Comparison of ENCODE assay signal across 25 mouse cellular contexts in genomic region chr12:104345707-104346106, GRCm38 (mm10). TPM values are rescaled to one million over a fixed set of nuclear protein-coding genes. Genes with fewer than 3 reads are reported as not detected.
"Had no signal": no experiment of that assay in that cellular context is flagged by ENCODE, and none has a peak within 500 bp of the region (broad histone marks: within the 10 kb centered on the region; RNA-seq: fewer than 3 reads in every experiment).

No protein-coding gene starts in this region.

- H3K4me2 ChIP-seq: lung, embryonic 15.5 days; midbrain, embryonic 11.5 days; midbrain, embryonic 13.5 days; midbrain, embryonic 15.5 days; neural tube, embryonic 12.5 days; stomach, embryonic 15.5 days had no signal

- ATAC-seq: lung, postnatal 0 days; midbrain, embryonic 13.5 days; midbrain, embryonic 15.5 days had no signal

- H3K27me3 ChIP-seq: lung, embryonic 15.5 days; midbrain, embryonic 13.5 days; midbrain, embryonic 15.5 days; neural tube, embryonic 12.5 days; stomach, embryonic 15.5 days had no signal

- H3K9me3 ChIP-seq: lung, embryonic 15.5 days; megakaryocyte, embryonic 14.5 days; midbrain, embryonic 13.5 days; midbrain, embryonic 15.5 days; neural tube, embryonic 12.5 days; stomach, embryonic 15.5 days had no signal

- H3K9ac ChIP-seq: lung, embryonic 15.5 days; midbrain, embryonic 13.5 days; midbrain, embryonic 15.5 days; neural tube, embryonic 12.5 days; stomach, embryonic 15.5 days had no signal

- H3K27ac ChIP-seq: lung, embryonic 15.5 days; macrophage; midbrain, embryonic 13.5 days; midbrain, embryonic 15.5 days; neural tube, embryonic 12.5 days; stomach, embryonic 15.5 days; stomach, postnatal 0 days had no signal

- H3K4me1 ChIP-seq: lung, embryonic 15.5 days; megakaryocyte, embryonic 14.5 days; midbrain, embryonic 13.5 days; midbrain, embryonic 15.5 days; neural tube, embryonic 12.5 days; stomach, embryonic 15.5 days had no signal

- DNase-seq: lung, adult 2 months; lung, postnatal 14 days; lung, postnatal 36 days; right cerebral cortex, postnatal 14 days; thymus, adult 2 months; thymus, postnatal 25 days; thymus, postnatal 4 days had no signal

- H3K36me3 ChIP-seq: lung, embryonic 15.5 days; midbrain, embryonic 13.5 days; midbrain, embryonic 15.5 days; neural tube, embryonic 12.5 days; stomach, embryonic 15.5 days had no signal

- H3K4me3 ChIP-seq: lung, embryonic 15.5 days; megakaryocyte, embryonic 14.5 days; midbrain, embryonic 13.5 days; midbrain, embryonic 15.5 days; neural tube, embryonic 12.5 days; stomach, embryonic 15.5 days had no signal

RNA-seq across cellular contexts. Expression of gene Serpina3k, which starts 7.4 kb away (rescaled TPM):
- total RNA-seq: megakaryocyte progenitor cell, adult 5-6 weeks; midbrain, postnatal 0 days; monocyte, adult 5-6 weeks; neutrophil, adult 5-6 weeks had no signal
- polyA plus RNA-seq: liver, embryonic 16.5 days; lung, embryonic 15.5 days; macrophage; midbrain, embryonic 11.5 days; midbrain, embryonic 13.5 days; midbrain, embryonic 15.5 days; midbrain, postnatal 0 days; neural tube, embryonic 12.5 days; neural tube, embryonic 14.5 days; stomach, embryonic 15.5 days had no signal

RNA-seq across cellular contexts. Expression of gene Serpina3m, which starts 7.4 kb away (rescaled TPM):
- total RNA-seq: megakaryocyte progenitor cell, adult 5-6 weeks; midbrain, postnatal 0 days; monocyte, adult 5-6 weeks; neutrophil, adult 5-6 weeks had no signal
- polyA plus RNA-seq: lung, embryonic 15.5 days; lung, postnatal 0 days; macrophage; midbrain, embryonic 11.5 days; midbrain, embryonic 13.5 days; midbrain, embryonic 15.5 days; midbrain, postnatal 0 days; neural tube, embryonic 12.5 days; neural tube, embryonic 14.5 days; spleen, adult 2 months; stomach, embryonic 15.5 days; testis, adult 2 months had no signal

RNA-seq across cellular contexts. Expression of gene Serpina3j, which starts 31.4 kb away (rescaled TPM):
- total RNA-seq: megakaryocyte progenitor cell, adult 5-6 weeks; midbrain, postnatal 0 days; monocyte, adult 5-6 weeks; neutrophil, adult 5-6 weeks had no signal
- polyA plus RNA-seq: liver, embryonic 16.5 days; lung, adult 2 months; lung, postnatal 0 days; macrophage; midbrain, embryonic 11.5 days; midbrain, embryonic 13.5 days; midbrain, embryonic 15.5 days; midbrain, postnatal 0 days; neural tube, embryonic 12.5 days; neural tube, embryonic 14.5 days; spleen, adult 2 months; stomach, embryonic 15.5 days; testis, adult 2 months had no signal
